Mouse (Mus musculus) heart, embryonic 12.5 days (tissue): ENCODE results near the gene Crlf3. TPM values are rescaled to one million over a fixed set of nuclear protein-coding genes. Genes with fewer than 3 reads are reported as not detected.

Experiments used
- ATAC-seq: fragments of 200-750 bp; cut with Nextera tagmentation; 2 replicates; pipeline ENCODE4 v1.8.0; 2017; ENCODE audit warnings: moderate TSS enrichment, moderate library complexity; ENCODE audit not compliant: insufficient number of reproducible peaks, low FRiP score
- H3K27ac ChIP-seq: fragments of 300-500 bp; sonication (generic); 2 replicates; pipeline ENCODE4 v1.5.1; 2016; ENCODE audit warnings: mild to moderate bottlenecking, moderate library complexity; ENCODE audit not compliant: poor library complexity, severe bottlenecking
- H3K27me3 ChIP-seq: fragments of 300-500 bp; sonication (generic); replicated peaks from 2 replicates; pipeline ENCODE4 v1.6.1; 2016; ENCODE audit warnings: mild to moderate bottlenecking, moderate library complexity
- H3K36me3 ChIP-seq: fragments of 300-500 bp; sonication (generic); 2 replicates; pipeline ENCODE4 v1.6.1; 2016; ENCODE audit warnings: mild to moderate bottlenecking, moderate library complexity
- H3K4me1 ChIP-seq: fragments of 300-500 bp; sonication (generic); replicated peaks from 2 replicates; pipeline ENCODE4 v1.6.1; 2016; ENCODE audit warnings: mild to moderate bottlenecking
- H3K4me2 ChIP-seq: fragments of 300-500 bp; sonication (generic); 2 replicates; pipeline ENCODE4 v1.6.1; 2016; ENCODE audit warnings: mild to moderate bottlenecking, moderate library complexity
- H3K4me3 ChIP-seq: fragments of 300-500 bp; sonication (generic); 2 replicates; pipeline ENCODE4 v1.5.1; 2016; ENCODE audit warnings: mild to moderate bottlenecking
- H3K9ac ChIP-seq: fragments of 300-500 bp; sonication (generic); 2 replicates; pipeline ENCODE4 v1.6.1; 2016; ENCODE audit warnings: mild to moderate bottlenecking, moderate library complexity
- H3K9me3 ChIP-seq: fragments of 300-500 bp; sonication (generic); replicated peaks from 2 replicates; pipeline ENCODE4 v1.6.1; 2016; ENCODE audit warnings: mild to moderate bottlenecking, moderate library complexity
- WGBS: fragments of 180-500 bp; shearing (Covaris S2); methylation state at CpG from one replicate; pipeline ENCODE4 v1.1.7; 2016; 5-methylcytosine and 5-hydroxymethylcytosine counted together
- polyA plus RNA-seq: library from polyadenylated mRNA; unstranded; fragments of >200 nt; fragmentation: Nextera tagmentation; extraction: Ambion mirVana; gene quantifications from 2 replicates; pipeline ENCODE4 v1.2.1, GENCODE M21; 2016

Crlf3 gene
- polyA plus RNA-seq = 40.1 and 43.5 TPM in 2 replicates

DNA sequence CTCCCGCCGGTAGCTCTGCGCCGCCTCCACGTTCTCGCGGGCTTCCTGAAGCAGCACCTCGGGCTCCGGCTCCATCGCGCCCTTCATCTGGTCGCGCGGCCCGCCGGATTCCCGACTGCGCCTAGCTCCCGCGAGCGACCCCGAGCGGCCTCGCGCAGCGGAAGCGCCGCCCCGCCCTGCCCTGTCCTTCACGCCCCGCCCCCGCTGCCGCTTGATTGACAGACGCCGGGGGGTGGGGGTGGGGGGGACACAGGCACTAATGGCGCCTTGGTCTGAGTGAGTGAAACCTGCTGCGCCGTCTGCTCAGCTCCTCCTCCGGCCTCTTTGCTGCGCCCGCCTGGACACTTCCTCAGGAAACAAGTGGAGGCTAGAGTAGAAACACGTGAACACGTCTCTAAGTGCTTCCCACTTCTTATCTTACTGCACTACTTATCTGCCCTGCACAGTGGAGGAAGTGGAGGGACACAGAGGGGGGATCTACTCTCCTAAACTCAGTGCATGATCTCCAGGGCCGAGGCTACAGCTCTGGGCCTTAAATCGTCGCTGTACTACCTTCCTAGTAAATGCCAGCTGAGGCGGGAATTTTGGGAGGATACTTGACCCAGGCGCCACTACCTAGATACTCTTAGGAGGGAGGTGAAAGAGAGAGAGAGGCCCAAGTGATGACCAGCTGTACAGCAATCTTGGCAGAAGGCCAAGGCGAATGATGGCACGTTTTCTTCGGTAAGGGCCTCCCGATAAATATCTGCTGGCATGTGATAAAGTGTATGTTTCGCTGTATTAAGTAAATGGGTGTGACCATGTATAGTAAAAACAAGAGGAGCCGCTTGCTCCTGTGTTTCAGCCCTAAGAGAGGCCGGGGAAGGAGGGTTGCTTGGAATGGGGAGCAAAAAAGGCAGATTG, at the start of gene Crlf3:
TSS of gene Crlf3 (minus strand) at position 166 of the 903 bp plus-strand sequence.
- H3K9me3 ChIP-seq = no peaks in the 10 kb centered on the region
- H3K27me3 ChIP-seq = no peaks in the 10 kb centered on the region
- H3K9ac ChIP-seq = peak within 1 kb of the TSS; percentile 98
- peak within 1 kb of the TSS; percentile 93 for H3K4me3 ChIP-seq
- peak; percentile 93 for ATAC-seq
- H3K4me2 ChIP-seq = peak within 1 kb of the TSS; percentile 70
- no peaks in the 10 kb centered on the region; the same call in 1 of the 2 replicates for H3K36me3 ChIP-seq
- H3K4me1 ChIP-seq = peaks cover 26% of the 10 kb centered on the region
- peak within 1 kb of the TSS; percentile 99 for H3K27ac ChIP-seq
- WGBS = 2% methylated on average over 54 of the region's 55 CpGs

DNA sequence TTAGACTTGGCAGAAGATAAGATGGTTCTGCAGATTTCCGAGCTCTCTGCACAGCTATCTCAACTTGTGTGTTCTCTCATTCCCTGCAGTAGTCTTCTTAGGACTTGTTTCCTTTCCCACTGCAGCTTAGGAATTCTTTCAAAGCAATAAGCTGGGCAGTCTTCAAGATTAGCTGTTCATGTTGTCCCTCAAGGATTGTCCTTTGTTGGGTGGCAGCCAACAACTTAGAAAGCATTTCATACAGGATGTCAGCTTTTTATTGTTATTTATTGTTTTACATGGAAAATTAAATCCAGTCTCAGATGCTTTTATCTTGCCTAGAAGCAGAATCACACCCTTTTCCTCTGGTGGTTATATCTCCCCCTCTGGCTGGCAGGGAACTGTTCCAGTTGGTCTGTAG, 35.6 kb upstream of the Crlf3 start:
- Histone ChIP-seq H3K9me3 (no peaks in the 10 kb centered on the region), H3K9ac (no peak overlapping the region), H3K36me3 (peaks cover 72% of the 10 kb centered on the region), H3K4me2 (no peak overlapping the region), H3K27ac (no peak overlapping the region), H3K27me3 (no peaks in the 10 kb centered on the region), H3K4me3 (no peak overlapping the region), H3K4me1 (no peaks in the 10 kb centered on the region)
- 60% methylated on average over 1 of the region's 1 CpGs for WGBS
- no peak for ATAC-seq

DNA sequence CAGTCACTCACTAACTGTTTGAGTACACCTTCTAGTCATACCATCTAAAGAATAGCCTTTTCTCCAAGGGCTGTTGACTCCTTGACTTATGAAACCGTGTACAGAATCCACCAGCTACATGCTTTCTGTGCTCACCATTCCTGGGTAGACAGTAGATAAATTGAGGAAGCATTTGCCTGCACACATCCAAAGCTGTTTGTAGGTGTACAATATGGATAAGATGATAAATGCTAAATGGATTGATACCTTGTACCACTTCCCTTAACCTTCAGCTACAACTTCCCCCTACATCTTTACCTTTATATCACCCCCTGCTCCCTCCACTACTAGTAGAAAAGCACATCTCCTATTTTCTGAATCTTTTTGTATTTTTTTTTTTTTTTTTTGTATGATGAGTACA, 23.6 kb upstream of the Crlf3 start:
- Histone ChIP-seq H3K4me3 (no peak overlapping the region), H3K4me2 (no peak overlapping the region), H3K9me3 (no peaks in the 10 kb centered on the region), H3K9ac (no peak overlapping the region), H3K4me1 (no peaks in the 10 kb centered on the region), H3K27ac (no peak overlapping the region), H3K36me3 (peaks cover 52% of the 10 kb centered on the region), H3K27me3 (no peaks in the 10 kb centered on the region)
- 78% methylated on average over 1 of the region's 1 CpGs for WGBS
- ATAC-seq = no peak

DNA sequence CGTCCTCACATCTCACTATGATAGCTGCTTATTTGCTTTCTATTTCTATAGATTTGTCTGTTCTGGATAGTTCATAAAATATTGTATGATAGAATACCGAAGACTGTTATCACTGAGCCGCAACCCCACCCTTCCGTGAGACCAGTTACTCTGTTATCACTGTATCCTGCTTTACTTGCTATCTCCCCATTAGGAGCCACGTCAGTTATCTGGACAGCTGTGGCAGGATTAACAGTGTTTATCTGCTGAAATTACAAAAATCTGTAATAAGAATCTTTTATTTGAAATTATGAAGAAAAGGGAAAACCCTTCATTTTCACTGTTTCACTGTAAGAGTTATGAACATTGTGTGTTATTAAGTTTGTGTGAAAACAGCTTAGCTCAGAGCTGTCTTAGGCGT, 20.5 kb upstream of the Crlf3 start:
- Histone ChIP-seq H3K4me3 (no peak overlapping the region), H3K36me3 (peaks cover 51% of the 10 kb centered on the region), H3K27ac (no peak overlapping the region), H3K9ac (no peak overlapping the region), H3K9me3 (no peaks in the 10 kb centered on the region), H3K4me2 (no peak overlapping the region), H3K4me1 (no peaks in the 10 kb centered on the region), H3K27me3 (no peaks in the 10 kb centered on the region)
- no peak for ATAC-seq
- WGBS = 71% methylated on average over 6 of the region's 6 CpGs

DNA sequence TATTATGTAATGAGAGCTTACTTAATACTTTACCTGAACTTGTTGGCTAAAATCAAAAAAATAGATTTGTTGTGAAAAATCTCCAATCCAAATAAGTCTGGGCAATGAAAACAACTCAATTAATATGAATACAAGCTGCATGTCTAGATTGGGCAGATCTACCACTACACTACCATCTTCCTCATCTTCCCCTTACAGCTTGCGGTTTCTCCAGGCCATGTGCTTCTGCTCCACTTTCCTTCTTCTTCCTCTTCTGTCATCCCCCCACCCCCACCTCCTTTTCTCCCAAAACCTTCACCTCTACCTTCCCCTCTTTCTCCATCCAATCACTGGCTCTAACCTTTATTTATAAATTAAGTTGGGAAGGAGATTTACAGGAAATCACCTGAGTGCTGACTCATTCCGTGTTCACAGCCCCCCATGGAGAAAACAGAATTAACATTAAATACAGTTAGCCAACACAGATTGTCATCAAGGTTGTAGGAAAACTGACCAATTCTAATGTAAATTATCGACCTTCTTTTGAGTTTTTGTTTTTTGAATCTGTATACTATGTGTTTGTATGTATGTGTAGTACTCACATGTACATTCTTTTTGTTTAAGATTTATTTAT, 17.8 kb upstream of the Crlf3 start:
- 90% methylated on average over 3 of the region's 3 CpGs for WGBS
- peaks cover 47% of the 10 kb centered on the region for H3K36me3 ChIP-seq
- H3K4me1 ChIP-seq = no peaks in the 10 kb centered on the region

DNA sequence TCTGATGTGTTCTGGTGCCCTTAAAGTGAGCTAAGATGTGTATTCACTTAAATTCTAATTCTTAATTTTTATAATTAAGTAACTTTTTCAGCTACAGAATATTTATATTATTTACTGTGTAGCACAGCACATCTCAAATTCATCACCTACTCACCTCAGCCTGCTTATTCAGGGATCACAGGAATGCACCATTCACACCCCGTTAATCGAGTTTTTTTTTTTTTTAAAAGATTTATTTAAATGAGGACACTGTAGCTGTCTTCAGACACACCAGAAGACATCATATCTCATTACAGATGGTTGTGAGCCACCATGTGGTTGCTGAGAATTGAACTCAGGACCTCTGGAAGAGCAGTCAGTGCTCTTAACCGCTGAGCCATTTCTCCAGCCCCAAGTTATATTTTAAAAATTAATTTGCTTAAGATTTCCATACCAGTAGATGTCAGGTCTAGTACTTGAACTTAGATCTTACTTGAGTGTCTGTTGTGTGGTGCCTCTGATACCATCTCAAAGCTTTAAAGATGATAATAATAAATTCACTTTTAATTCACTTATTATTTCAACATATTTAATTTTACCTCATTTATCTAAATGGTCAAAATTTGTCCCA, 9.9 kb upstream of the Crlf3 start:
- H3K27ac ChIP-seq = no peak overlapping the region
- peaks cover 7% of the 10 kb centered on the region; the same call in 1 of the 2 replicates for H3K36me3 ChIP-seq
- H3K4me3 ChIP-seq = peak overlapping the region; percentile 84
- WGBS = 67% methylated on average over 3 of the region's 3 CpGs
- peaks cover 9% of the 10 kb centered on the region; the same call in 1 of the 2 replicates for H3K4me1 ChIP-seq
- no peak for ATAC-seq
- H3K9me3 ChIP-seq = no peaks in the 10 kb centered on the region
- peak overlapping the region; percentile 29 for H3K4me2 ChIP-seq
- H3K9ac ChIP-seq = no peak overlapping the region
- no peaks in the 10 kb centered on the region for H3K27me3 ChIP-seq

More for the DNA sequence above, 17.8 kb upstream of the Crlf3 start:
- Histone ChIP-seq H3K27ac (no peak overlapping the region), H3K4me2 (no peak overlapping the region), H3K9me3 (no peaks in the 10 kb centered on the region), H3K27me3 (no peaks in the 10 kb centered on the region), H3K9ac (no peak overlapping the region), H3K4me3 (no peak overlapping the region)
- ATAC-seq = no peak

DNA sequence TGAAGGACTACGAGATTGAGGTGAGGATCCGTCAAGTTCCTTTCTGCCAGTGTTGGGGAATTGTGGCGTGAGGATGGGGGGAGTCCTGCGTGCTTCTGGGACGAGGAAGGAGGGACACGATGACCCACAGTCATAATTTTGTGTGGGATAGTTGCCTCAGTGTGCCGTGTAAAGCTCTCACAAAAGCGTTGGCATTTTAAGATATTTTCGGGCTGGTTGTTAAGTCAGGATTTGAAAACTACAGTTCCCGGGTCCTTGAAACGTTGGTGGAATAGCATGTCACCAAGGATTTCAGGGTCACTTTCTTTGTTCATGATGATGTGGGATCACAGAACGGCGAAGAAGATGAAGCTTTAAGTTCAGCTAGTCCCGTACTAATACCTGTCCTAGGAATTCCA, 9.0 kb upstream of the Crlf3 start:
- Histone ChIP-seq H3K9ac (peak overlapping the region; percentile 91), H3K4me2 (peak overlapping the region; percentile 94), H3K36me3 (0 out of 2 replicates have a peak, but pooled peaks cover 3% of the 10 kb centered on the region), H3K4me3 (peak overlapping the region; percentile 84), H3K9me3 (no peaks in the 10 kb centered on the region), H3K4me1 (peaks cover 14% of the 10 kb centered on the region; the same call in 1 of the 2 replicates), H3K27ac (peak overlapping the region; percentile 12; the same call in 1 of the 2 replicates), H3K27me3 (no peaks in the 10 kb centered on the region)
- WGBS = under 1% methylated on average over 14 of the region's 14 CpGs
- ATAC-seq = no peak

DNA sequence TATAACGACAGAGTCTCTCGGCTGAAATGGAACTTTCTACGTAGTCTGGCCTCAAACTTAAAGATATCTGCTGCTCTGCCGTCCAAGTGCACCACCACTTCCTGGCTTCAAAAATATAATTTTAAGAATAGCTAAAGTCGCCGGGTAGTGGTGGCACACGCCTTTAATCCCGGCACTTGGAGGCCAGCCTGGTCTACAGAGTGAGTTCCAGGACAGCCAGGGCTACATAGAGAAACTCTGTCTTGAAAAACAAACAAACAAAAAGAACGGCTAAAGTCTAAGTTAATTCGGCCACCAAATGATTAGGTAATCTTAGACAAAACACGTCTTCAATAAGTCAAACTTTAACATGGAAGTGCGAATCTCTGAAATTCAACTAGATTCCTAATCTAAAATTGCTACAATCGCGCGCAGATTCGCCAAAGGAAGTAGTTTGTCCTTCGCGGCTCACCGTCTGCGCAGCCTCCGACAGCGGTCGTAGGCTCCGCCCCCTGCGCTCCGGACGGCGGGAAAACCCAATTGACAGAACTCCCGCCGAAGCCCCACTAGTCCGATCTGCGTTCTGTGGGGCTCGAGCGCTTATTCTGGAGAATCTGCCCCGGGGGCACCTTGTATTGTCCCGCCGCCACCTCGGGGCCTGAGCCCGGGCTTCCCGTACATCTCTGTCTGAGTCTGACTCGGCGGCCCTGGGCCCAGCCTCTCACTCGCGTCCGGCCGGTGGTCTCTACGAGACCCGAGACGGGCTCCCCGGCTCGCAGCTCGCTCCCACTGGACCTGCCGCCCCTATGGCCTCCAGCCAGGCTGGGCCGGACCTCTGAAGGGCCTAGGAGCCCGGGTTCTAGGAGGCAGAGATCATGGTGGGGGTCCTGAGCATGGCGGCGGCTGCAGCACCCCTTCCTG, 8.4 kb upstream of the Crlf3 start, which contains the start of gene Atad5:
TSS of gene Atad5 (plus strand) at position 484 of the 900 bp plus-strand sequence.
- Histone ChIP-seq H3K9ac (peak within 1 kb of the TSS; percentile 91), H3K4me1 (peaks cover 14% of the 10 kb centered on the region; the same call in 1 of the 2 replicates), H3K9me3 (no peaks in the 10 kb centered on the region), H3K36me3 (no peaks in the 10 kb centered on the region), H3K27me3 (no peaks in the 10 kb centered on the region), H3K27ac (peak within 1 kb of the TSS; percentile 12; the same call in 1 of the 2 replicates), H3K4me3 (peak within 1 kb of the TSS; percentile 84), H3K4me2 (peak within 1 kb of the TSS; percentile 94)
- peak; percentile 85 for ATAC-seq
- WGBS = 3% methylated on average over 57 of the region's 57 CpGs

DNA sequence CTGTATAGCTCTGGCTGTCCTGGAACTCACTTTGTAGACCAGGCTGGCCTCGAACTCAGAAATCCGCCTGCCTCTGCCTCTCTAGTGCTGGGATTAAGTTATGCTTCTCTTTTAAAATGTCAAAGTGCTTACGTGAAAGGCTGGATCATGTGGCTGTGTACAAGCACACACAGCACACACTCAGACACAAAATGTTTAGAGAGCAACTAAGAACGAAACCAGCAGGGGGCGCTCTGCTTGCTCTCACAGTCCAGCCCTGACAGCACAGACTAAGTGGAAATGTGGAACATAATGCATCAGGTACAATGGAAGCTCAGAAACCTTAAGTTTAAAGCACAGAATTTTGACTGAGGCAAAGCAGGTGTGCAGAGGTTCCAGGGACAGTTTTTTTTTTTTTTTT, 6.1 kb upstream of the Crlf3 start:
- Histone ChIP-seq H3K9me3 (no peaks in the 10 kb centered on the region), H3K9ac (no peak overlapping the region), H3K4me3 (no peak overlapping the region), H3K36me3 (no peaks in the 10 kb centered on the region), H3K4me2 (no peak overlapping the region), H3K4me1 (0 out of 2 replicates have a peak, but pooled peaks cover 14% of the 10 kb centered on the region), H3K27me3 (no peaks in the 10 kb centered on the region), H3K27ac (no peak overlapping the region)
- ATAC-seq = peak; percentile 67; the same call in 1 of the 2 replicates
- WGBS = 8% methylated on average over 5 of the region's 5 CpGs

DNA sequence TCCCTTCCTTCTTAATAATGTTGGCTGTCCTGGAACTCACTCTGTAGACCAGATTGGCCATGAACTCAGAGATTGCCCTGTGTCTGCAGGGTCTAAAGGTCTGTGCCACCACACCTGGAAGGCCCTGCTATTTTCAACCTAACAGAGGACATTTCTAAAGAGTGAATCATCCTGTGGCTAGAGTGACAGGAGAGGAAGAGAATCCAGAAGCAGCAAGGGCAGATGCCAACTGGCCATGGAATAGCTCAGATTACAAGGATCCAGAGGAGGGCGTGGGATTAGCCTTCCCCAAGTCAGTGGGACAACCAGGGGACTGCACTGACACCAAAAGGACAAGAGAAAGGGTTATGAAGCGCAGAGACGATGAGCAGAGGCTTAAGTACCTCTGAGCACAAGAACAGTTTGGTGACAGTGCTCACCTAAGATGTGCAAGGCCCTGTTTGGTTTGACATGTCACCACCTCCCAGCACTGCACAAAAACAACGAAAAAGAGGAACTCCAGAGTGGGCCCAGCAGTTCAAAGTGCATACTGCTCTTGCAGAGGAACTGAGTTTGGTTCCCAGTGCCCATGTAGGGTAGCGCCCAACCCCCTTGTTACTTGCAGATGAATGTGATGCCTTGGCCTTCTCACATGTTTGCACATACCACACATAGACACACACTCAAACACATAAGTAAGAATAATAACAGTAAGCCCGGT, 4.7 kb upstream of the Crlf3 start:
- no peak overlapping the region for H3K4me2 ChIP-seq
- 59% methylated on average over 6 of the region's 6 CpGs for WGBS
- no peaks in the 10 kb centered on the region for H3K9me3 ChIP-seq
- H3K9ac ChIP-seq = no peak overlapping the region
- H3K4me3 ChIP-seq = no peak overlapping the region
- H3K27me3 ChIP-seq = no peaks in the 10 kb centered on the region
- peaks cover 18% of the 10 kb centered on the region; the same call in 1 of the 2 replicates for H3K4me1 ChIP-seq
- ATAC-seq = no peak
- no peak overlapping the region for H3K27ac ChIP-seq
- no peaks in the 10 kb centered on the region for H3K36me3 ChIP-seq
